Mouse (Mus musculus): ENCODE measurements around the gene Sgms2. TPM values are rescaled to one million over a fixed set of nuclear protein-coding genes. Genes with fewer than 3 reads are reported as not detected.

Sgms2 gene
- total RNA-seq, 2 experiments from 2014 or later = 3.9 to 4.2 TPM

GRCm38 (mm10) chr3:131322081-131322815 is 169.0 kb downstream of the Sgms2 start:
- no peak for ATAC-seq (replicated peaks; ENCODE audit: low FRiP score, poor library complexity, severe bottlenecking)

GRCm38 (mm10) chr3:131320184-131320583 is 171.0 kb downstream of the Sgms2 start:
- no peak for ATAC-seq (replicated peaks; ENCODE audit: low FRiP score, poor library complexity, severe bottlenecking)

- no peak for ATAC-seq (replicated peaks; ENCODE audit: low FRiP score, poor library complexity, severe bottlenecking)
Observed at GRCm38 (mm10) chr3:131318211-131318610, 173.0 kb downstream of the Sgms2 start.

GRCm38 (mm10) chr3:131317126-131317525 is 174.1 kb downstream of the Sgms2 start:
- ATAC-seq (replicated peaks; ENCODE audit: low FRiP score, poor library complexity, severe bottlenecking) = no peak

- ATAC-seq (replicated peaks; ENCODE audit: low FRiP score, poor library complexity, severe bottlenecking) = no peak
Observed at GRCm38 (mm10) chr3:131315957-131316510, 175.2 kb downstream of the Sgms2 start.

- ATAC-seq (replicated peaks; ENCODE audit: low FRiP score, poor library complexity, severe bottlenecking) = no peak
Observed at GRCm38 (mm10) chr3:131312340-131312739, 178.9 kb downstream of the Sgms2 start.

GRCm38 (mm10) chr3:131310572-131310971 is 180.6 kb downstream of the Sgms2 start:
- no peak for ATAC-seq (replicated peaks; ENCODE audit: low FRiP score, poor library complexity, severe bottlenecking)

- ATAC-seq (replicated peaks; ENCODE audit: low FRiP score, poor library complexity, severe bottlenecking) = no peak
Observed at GRCm38 (mm10) chr3:131307811-131308210, 183.4 kb downstream of the Sgms2 start.

GRCm38 (mm10) chr3:131306255-131306654 is 185.0 kb downstream of the Sgms2 start:
- ATAC-seq (replicated peaks; ENCODE audit: low FRiP score, poor library complexity, severe bottlenecking) = no peak

- no peak for ATAC-seq (replicated peaks; ENCODE audit: low FRiP score, poor library complexity, severe bottlenecking)
Observed at GRCm38 (mm10) chr3:131303320-131303714, 187.9 kb downstream of the Sgms2 start.

- ATAC-seq (replicated peaks; ENCODE audit: low FRiP score, poor library complexity, severe bottlenecking) = peak; percentile 52
Observed at GRCm38 (mm10) chr3:131302452-131303319, 188.5 kb downstream of the Sgms2 start, which contains the start of gene Cyp2u1. Gene Cyp2u1 (minus strand): TSS chr3:131303227.

GRCm38 (mm10) chr3:131299908-131300307 is 191.3 kb downstream of the Sgms2 start:
- ATAC-seq (replicated peaks; ENCODE audit: low FRiP score, poor library complexity, severe bottlenecking) = no peak

- no peak for ATAC-seq (replicated peaks; ENCODE audit: low FRiP score, poor library complexity, severe bottlenecking)
Observed at GRCm38 (mm10) chr3:131299078-131299477, 192.1 kb downstream of the Sgms2 start.

GRCm38 (mm10) chr3:131296893-131297292 is 194.3 kb downstream of the Sgms2 start:
- no peak for ATAC-seq (replicated peaks; ENCODE audit: low FRiP score, poor library complexity, severe bottlenecking)

GRCm38 (mm10) chr3:131295513-131296200 is 195.6 kb downstream of the Sgms2 start:
- ATAC-seq (replicated peaks; ENCODE audit: low FRiP score, poor library complexity, severe bottlenecking) = no peak

GRCm38 (mm10) chr3:131294503-131294902 is 196.7 kb downstream of the Sgms2 start:
- no peak for ATAC-seq (replicated peaks; ENCODE audit: low FRiP score, poor library complexity, severe bottlenecking)

GRCm38 (mm10) chr3:131292959-131293358 is 198.3 kb downstream of the Sgms2 start:
- no peak for ATAC-seq (replicated peaks; ENCODE audit: low FRiP score, poor library complexity, severe bottlenecking)

- ATAC-seq (replicated peaks; ENCODE audit: low FRiP score, poor library complexity, severe bottlenecking) = no peak
Observed at GRCm38 (mm10) chr3:131292349-131292748, 198.9 kb downstream of the Sgms2 start.

GRCm38 (mm10) chr3:131291890-131292289 is 199.3 kb downstream of the Sgms2 start:
- no peak for ATAC-seq (replicated peaks; ENCODE audit: low FRiP score, poor library complexity, severe bottlenecking)

GRCm38 (mm10) chr3:131274151-131274550 is 217.1 kb downstream of the Sgms2 start:
- ATAC-seq (replicated peaks; ENCODE audit: low FRiP score, poor library complexity, severe bottlenecking) = no peak

Data from erythroid progenitor cell, adult 5-6 weeks (primary cell).